Mouse (Mus musculus): ENCODE measurements around the gene Bbs9.

DNA sequence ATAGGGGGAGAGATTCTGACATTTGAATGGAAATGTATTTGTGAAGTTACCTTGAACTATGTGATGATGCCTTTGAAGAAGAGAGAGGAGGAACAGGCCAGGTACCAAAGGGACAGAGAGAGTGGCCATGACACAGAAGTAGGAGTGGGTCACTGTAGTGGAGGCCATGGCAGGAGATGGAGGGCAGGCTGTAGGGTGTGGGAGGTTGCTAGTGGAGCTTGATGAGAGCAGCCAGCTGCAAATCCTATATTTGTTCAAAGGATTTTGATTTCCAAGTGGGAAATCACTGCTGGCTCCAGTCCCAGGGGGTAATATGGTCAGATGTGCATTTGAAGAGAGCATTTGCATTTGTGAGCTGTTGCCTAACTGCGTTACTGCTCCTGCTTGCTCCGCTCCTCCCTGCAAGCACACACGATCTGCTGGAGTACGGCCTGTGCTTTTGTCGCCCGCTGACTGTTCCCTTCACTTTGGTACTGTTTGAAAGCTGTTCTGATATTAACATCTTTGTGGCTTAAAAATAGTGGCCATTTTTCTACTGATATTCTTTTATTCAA is 137.8 kb downstream of the Bbs9 start:
- TF ChIP-seq USF2 (conservative IDR thresholded peaks at IDR 0.05; ENCODE audit: low read depth, low read length): no peak
- TF ChIP-seq CTCF (conservative IDR thresholded peaks at IDR 0.05 in 1 of 2, IDR thresholded peaks at IDR 0.05 in 1 of 2; ENCODE audit: low read depth in 2 of 2, low read length in 2 of 2): no peak
- no peak for TF ChIP-seq MAX (IDR thresholded peaks at IDR 0.05; ENCODE audit: low read length)
- no peak for TF ChIP-seq JUN (IDR thresholded peaks at IDR 0.05; ENCODE audit: insufficient read depth, low read depth, low read length)
- no peak for TF ChIP-seq MAFK (IDR thresholded peaks at IDR 0.05; ENCODE audit: insufficient replicate concordance, low read length)
- TF ChIP-seq BHLHE40 (IDR thresholded peaks at IDR 0.05; ENCODE audit: low read depth, low read length): no peak
- no peak for TF ChIP-seq EP300 (IDR thresholded peaks at IDR 0.05; ENCODE audit: low read length)
- no peak for TF ChIP-seq POLR2A (IDR thresholded peaks at IDR 0.05; ENCODE audit: low read depth, low read length)
- no peak for TF ChIP-seq E2F4 (IDR thresholded peaks at IDR 0.05; ENCODE audit: insufficient replicate concordance, low read depth, low read length)
- TF ChIP-seq MAZ (IDR thresholded peaks at IDR 0.05; ENCODE audit: low read depth, low read length): no peak
- TF ChIP-seq RCOR1 (conservative IDR thresholded peaks at IDR 0.05; ENCODE audit: low read depth, low read length): no peak
- TF ChIP-seq CHD2 (IDR thresholded peaks at IDR 0.05; ENCODE audit: low read length): no peak
- no peak for TF ChIP-seq USF1 (IDR thresholded peaks at IDR 0.05; ENCODE audit: low read depth, low read length)
